Mouse (Mus musculus) testis, adult 2 months (tissue): ENCODE data around the gene Ifna5. TPM values are rescaled to one million over a fixed set of nuclear protein-coding genes. Genes with fewer than 3 reads are reported as not detected.

Experiments
- H3K27ac ChIP-seq: fragments of 200-500 bp; 2 replicates; pipeline ENCODE4 v1.5.1; 2012; ENCODE audit warnings: low read depth, low read length; ENCODE audit not compliant: control insufficient read depth, insufficient read depth
- H3K27me3 ChIP-seq: fragments of 200-500 bp; 2 replicates; pipeline ENCODE4 v1.6.1; 2012; ENCODE audit warnings: mild to moderate bottlenecking, low read length, moderate library complexity; ENCODE audit not compliant: control insufficient read depth, insufficient read depth
- H3K36me3 ChIP-seq: fragments of 200-500 bp; 2 replicates; pipeline ENCODE4 v1.6.1; 2012; ENCODE audit warnings: mild to moderate bottlenecking, low read length; ENCODE audit not compliant: control insufficient read depth, insufficient read depth
- H3K4me1 ChIP-seq: fragments of 200-500 bp; 2 replicates; pipeline ENCODE4 v1.6.1; 2012; ENCODE audit warnings: low read length; ENCODE audit not compliant: control insufficient read depth, insufficient read depth
- H3K4me3 ChIP-seq: fragments of 200-500 bp; 2 replicates; pipeline ENCODE4 v1.5.1; 2012; ENCODE audit warnings: low read depth, mild to moderate bottlenecking, low read length, moderate library complexity, mixed read lengths; ENCODE audit not compliant: control insufficient read depth
- CTCF ChIP-seq: fragments of 200-500 bp; IDR thresholded peaks from 2 replicates; pipeline ENCODE4 v1.5.1; 2012; ENCODE audit warnings: low read depth, mild to moderate bottlenecking, inconsistent platforms, low read length, moderate library complexity; ENCODE audit not compliant: control insufficient read depth, insufficient read depth, insufficient replicate concordance
- POLR2A ChIP-seq: fragments of 200-500 bp; IDR thresholded peaks from 2 replicates; pipeline ENCODE4 v1.6.1; 2012; ENCODE audit warnings: low read depth, mild to moderate bottlenecking, inconsistent platforms, low read length, moderate library complexity; ENCODE audit not compliant: control insufficient read depth
- polyA plus RNA-seq: library from polyadenylated mRNA; depleted of rRNA; stranded (reverse); fragments of >200 nt; gene quantifications from 2 replicates; pipeline ENCODE4 v1.2.3, GENCODE M21; 2012; rRNA removed

The Ifna5 gene
- polyA plus RNA-seq, 1 experiment: not detected

GRCm38 (mm10) chr4:88880101-88880500 is 44.8 kb downstream of the Ifna5 start, which contains the start of gene Ifne:
Ifne (minus strand) TSS chr4:88880201.
- H3K4me1 ChIP-seq: peaks cover 6% of the 10 kb centered on the region

More at GRCm38 (mm10) chr4:88880101-88880500, 44.8 kb downstream of the Ifna5 start, which contains the start of gene Ifne:
- Histone ChIP-seq H3K27ac (no peak within 1 kb of the TSS), H3K36me3 (no peaks in the 10 kb centered on the region), H3K4me3 (no peak within 1 kb of the TSS), H3K27me3 (no peaks in the 10 kb centered on the region)
- TF ChIP-seq POLR2A (no peak), CTCF (no peak)

Other genes starting within 250 kb of the Ifna5 start
- gene Ifna9, start 243.1 kb upstream of the Ifna5 start, polyA plus RNA-seq: not detected in 2 replicates
- not detected in 2 replicates for gene Ifna12, start 232.1 kb upstream of the Ifna5 start, polyA plus RNA-seq
- gene C87499, start 201.1 kb upstream of the Ifna5 start, polyA plus RNA-seq: not detected in 2 replicates
- not detected in 2 replicates for gene Ifna13, start 191.1 kb upstream of the Ifna5 start, polyA plus RNA-seq
- gene Ifna16, start 158.6 kb upstream of the Ifna5 start, polyA plus RNA-seq: not detected in 2 replicates
- gene Ifna2, start 151.6 kb upstream of the Ifna5 start, polyA plus RNA-seq: not detected in 2 replicates
- gene Ifnab, start 144.2 kb upstream of the Ifna5 start, polyA plus RNA-seq: 0.38 and 0.62 TPM in 2 replicates
- 1.1 and 1.7 TPM in 2 replicates for gene Gm26566, start 113.7 kb upstream of the Ifna5 start, polyA plus RNA-seq
- 5.4 TPM in 2 replicates for gene Klhl9, start 113.1 kb upstream of the Ifna5 start, polyA plus RNA-seq
- gene Gm13271, start 80.7 kb upstream of the Ifna5 start, polyA plus RNA-seq: not detected in 2 replicates
- gene Gm13283, start 75.4 kb upstream of the Ifna5 start, polyA plus RNA-seq: not detected in 2 replicates
- not detected in 2 replicates for gene Gm13290, start 61.7 kb upstream of the Ifna5 start, polyA plus RNA-seq
- gene Gm13289, start 58.6 kb upstream of the Ifna5 start, polyA plus RNA-seq: not detected in 2 replicates
- not detected in 2 replicates for gene Gm13272, start 55.7 kb upstream of the Ifna5 start, polyA plus RNA-seq
- gene Ifnz, start 53.4 kb upstream of the Ifna5 start, polyA plus RNA-seq: not detected in 2 replicates
- gene Gm13276, start 49.8 kb upstream of the Ifna5 start, polyA plus RNA-seq: not detected in 2 replicates
- not detected in 2 replicates for gene Gm13277, start 46.9 kb upstream of the Ifna5 start, polyA plus RNA-seq
- gene Gm13278, start 44.0 kb upstream of the Ifna5 start, polyA plus RNA-seq: not detected in 2 replicates
- gene Gm13275, start 41.0 kb upstream of the Ifna5 start, polyA plus RNA-seq: not detected in 2 replicates
- not detected in 2 replicates for gene Gm13279, start 38.1 kb upstream of the Ifna5 start, polyA plus RNA-seq
- gene Gm13285, start 35.9 kb upstream of the Ifna5 start, polyA plus RNA-seq: not detected in 2 replicates
- not detected in 2 replicates for gene Gm13287, start 32.3 kb upstream of the Ifna5 start, polyA plus RNA-seq
- gene Gm13288, start 30.0 kb upstream of the Ifna5 start, polyA plus RNA-seq: not detected in 2 replicates
- gene Ifna7, start 19.3 kb upstream of the Ifna5 start, polyA plus RNA-seq: not detected in 2 replicates
- gene Ifna11, start 15.6 kb upstream of the Ifna5 start, polyA plus RNA-seq: not detected in 2 replicates
- gene Ifna6, start 8.1 kb upstream of the Ifna5 start, polyA plus RNA-seq: not detected in 2 replicates
- gene Ifna4, start 6.3 kb downstream of the Ifna5 start, polyA plus RNA-seq: not detected in 2 replicates
- not detected in 2 replicates for gene Ifna1, start 14.6 kb downstream of the Ifna5 start, polyA plus RNA-seq
- not detected in 2 replicates for gene Ifne, start 44.7 kb downstream of the Ifna5 start, polyA plus RNA-seq